Mouse (Mus musculus) thymus, postnatal 14 days (tissue): ENCODE measurements around the gene Tsx.
"Not testable (repeated sequence)": the region's sequence is repeated elsewhere in the genome, so short reads cannot be mapped to it uniquely, and the experiment has no call there.

Experiments used
- DNase-seq: peaks from one replicate; pipeline ENCODE4 v3.0.0; 2021

Tsx gene

DNA sequence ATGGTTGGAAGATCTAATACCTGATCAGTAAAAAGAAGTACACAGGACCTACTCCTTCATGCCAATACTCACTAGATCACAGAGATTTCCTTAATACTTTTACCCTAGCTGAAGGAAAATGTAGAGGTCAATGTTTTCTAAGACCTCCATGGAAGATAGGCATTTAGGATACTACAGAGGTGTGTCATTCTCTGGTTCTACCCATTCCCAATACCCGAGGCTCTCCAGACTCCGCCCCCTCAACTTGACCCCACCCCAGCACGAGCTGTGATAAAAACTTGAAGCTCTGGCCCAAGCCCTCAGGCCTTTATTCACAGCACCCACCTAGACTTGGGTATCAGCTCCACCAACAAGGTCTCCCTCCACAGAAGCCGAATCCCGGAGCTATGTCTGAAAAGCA lies at the start of gene Tsx:
Tsx (plus strand) TSS at position 301 of the 400 bp plus-strand sequence.
- DNase-seq, result no peak

- DNase-seq, result no peak
Observed at GRCm38 (mm10) chrX:103366201-103366600, 48.1 kb upstream of the Tsx start.

DNA sequence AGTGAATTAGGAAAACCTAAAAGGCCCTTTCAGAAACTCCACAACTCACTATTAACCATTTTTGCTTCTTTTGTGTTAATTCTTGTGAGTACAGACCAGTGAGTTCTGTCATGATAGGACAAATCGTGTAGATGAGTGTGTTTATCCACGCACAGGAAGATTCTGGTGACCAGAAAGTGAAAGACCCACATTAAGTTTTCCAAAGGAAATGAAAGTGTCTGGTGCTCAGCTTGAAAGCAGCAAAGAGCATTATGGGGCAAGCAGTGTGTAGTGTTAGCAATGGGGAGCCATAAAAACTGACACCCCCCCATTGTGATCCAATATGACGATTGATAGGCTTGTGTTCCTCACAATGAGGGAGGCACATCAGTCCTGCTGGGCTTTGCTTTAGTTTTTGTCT lies 45.6 kb upstream of the Tsx start:
- DNase-seq, result no peak

DNA sequence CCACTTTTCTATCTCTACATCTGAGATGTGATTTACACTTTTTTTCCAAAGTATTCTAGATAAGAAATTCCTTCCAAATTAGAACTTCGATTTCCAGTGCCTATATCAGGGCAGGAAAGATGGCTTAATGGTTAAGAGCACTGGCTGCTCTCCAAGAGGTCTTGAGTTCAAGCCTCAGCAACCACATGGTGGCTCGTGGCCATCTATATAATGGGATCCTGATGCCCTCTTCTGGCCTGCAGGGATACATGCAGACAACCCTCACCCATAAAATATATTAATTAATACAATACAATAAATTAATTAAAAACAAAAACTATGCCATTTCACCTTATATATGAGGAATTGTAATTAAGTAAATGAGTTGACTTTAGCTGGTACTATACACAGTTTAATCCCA lies 43.0 kb upstream of the Tsx start:
- DNase-seq, result no peak

DNA sequence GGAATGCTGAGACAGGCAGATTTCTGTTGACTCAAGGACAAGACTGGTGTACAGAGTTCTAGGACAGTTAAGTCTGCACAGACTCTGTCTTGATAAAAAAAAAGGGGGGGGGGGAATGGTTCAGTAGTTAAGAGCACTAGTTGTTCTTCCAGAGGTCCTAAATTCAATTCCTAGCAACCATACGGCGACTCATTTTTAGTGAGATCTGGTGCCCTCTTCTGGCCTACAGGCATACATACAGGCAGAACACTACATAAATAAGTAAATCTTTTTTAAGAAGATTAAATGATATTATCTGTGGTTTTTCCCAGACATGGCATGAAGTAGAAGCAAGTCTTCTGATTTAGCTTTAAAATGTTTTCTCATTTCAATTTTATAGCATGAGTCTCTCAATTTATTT lies 42.6 kb upstream of the Tsx start:
- DNase-seq, result no peak

GRCm38 (mm10) chrX:103374250-103374649 lies 40.0 kb upstream of the Tsx start:
- DNase-seq, result no peak

DNA sequence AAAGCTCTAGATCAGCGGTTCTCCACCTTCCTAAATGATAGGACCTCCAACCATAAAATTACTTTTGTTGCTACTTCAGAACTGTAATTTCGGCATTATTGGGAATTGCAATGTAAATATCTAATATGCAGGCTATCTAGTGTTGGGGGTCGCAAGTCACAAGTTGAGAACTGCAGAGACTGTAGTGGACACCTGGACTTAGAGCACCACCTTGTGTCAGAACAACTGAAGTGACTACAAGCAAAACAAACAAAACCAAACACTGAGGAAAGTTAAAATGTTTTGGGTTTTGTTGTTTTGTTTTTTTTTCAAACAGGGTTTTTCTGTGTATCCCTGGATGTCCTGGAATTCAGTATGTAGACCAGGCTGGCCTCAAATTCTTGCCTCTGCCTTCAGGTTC lies 29.7 kb upstream of the Tsx start:
- DNase-seq, result no peak

DNA sequence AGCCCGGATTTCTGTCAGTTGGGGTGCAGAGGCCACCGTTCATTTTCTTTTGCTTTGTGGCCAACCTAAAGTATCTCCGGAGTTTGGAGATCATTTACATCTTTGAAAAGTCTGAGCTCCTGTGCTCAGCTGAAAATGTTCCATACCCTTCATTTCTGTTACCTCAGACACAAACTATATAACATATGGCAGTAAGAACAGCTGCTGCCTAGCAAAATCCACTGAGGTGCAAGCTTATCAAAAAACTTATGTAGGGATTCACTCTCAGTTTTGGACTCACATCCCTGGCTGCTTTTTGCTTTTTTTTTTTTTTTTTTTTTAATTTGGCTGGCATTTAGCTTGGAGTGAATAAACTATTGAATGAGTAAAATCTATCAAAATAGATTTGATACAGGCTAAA lies 26.1 kb upstream of the Tsx start:
- no peak for DNase-seq

GRCm38 (mm10) chrX:103393841-103394240 lies 20.4 kb upstream of the Tsx start:
- DNase-seq, result no peak

GRCm38 (mm10) chrX:103405021-103405420 lies 9.2 kb upstream of the Tsx start:
- DNase-seq, result peak; percentile 2

- DNase-seq, result no peak
Observed at GRCm38 (mm10) chrX:103421710-103422109, 7.4 kb downstream of the Tsx start, which contains the start of gene Gm26992. Gm26992 (plus strand) TSS chrX:103422010.

DNA sequence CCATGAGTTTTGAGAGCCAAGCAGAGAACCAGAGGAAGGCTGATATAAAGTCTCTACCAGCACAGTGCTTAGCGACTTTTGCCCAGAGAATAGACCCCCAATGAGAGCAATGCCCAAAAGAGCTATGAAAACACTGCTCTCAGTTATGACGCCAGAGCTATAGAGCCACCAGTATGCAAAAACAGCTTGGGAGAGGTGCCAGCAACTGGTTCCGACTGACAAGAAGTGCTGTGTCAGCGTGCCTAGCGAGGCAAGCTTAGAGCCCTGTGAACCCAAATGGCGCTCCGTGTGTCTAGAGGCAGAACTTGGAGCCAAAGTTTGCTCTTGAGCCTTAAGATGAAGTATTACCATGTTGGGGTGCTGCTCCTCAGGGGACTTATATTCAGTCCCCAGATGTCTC lies 13.4 kb downstream of the Tsx start:
- DNase-seq, result no peak

DNA sequence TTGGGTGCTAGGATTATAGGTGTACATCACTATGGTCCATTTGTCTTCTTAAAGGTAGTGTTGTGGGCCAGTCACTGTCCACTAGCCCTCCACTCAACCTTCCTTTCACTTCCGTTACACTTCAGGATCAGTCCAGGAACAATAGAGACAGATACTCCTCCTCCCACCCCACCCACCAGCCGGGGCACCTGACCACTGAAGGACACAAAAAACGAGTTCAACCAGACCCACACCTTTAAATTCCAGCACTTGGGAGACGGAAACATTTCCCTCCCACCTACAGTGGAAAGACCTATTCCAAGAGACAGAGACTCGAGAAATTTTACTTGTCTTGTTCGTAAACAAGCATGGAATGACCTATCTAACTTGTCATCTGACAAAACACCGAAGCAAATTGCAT lies 18.0 kb downstream of the Tsx start:
- no peak for DNase-seq

GRCm38 (mm10) chrX:103438023-103438422 lies 23.8 kb downstream of the Tsx start:
- no peak for DNase-seq

DNA sequence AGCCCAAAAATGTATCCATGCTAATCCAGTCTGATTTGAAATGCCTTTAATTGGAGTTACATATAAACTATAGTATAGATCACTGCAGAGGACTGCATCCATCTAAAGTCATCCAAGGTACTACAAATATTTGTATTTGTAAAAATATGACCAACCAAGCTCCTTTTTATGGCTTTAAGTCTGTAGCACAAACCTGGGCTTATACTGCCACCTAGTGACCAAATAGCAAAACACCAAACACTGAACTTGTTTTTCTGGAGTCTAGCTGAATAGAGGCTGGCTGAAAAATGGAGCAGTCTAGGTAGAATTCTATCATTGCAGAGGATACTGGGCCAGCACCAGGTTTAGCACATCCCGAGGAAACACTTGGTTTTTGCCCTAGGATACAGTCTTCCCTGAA lies 26.5 kb downstream of the Tsx start:
- DNase-seq, result peak; percentile 12

DNA sequence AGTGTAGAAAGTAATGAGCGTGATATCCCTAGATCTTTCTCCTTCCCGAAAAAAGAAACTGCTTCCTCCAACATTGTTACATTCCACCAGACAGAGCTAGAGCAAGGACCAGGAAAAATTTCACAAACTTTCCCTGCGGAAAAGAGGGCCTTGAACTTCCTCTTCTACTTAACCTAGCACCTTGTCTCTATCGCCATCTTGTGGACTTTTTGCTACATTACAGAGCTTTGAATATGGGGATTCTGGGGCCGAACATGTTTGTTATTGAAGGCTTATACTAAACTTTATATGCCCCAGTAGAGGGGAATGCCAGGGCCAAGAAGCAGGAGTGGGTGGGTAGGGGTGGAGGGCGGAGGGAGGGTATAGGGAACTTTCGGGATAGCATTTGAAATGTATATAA lies 29.5 kb downstream of the Tsx start:
- peak; percentile 20 for DNase-seq

DNA sequence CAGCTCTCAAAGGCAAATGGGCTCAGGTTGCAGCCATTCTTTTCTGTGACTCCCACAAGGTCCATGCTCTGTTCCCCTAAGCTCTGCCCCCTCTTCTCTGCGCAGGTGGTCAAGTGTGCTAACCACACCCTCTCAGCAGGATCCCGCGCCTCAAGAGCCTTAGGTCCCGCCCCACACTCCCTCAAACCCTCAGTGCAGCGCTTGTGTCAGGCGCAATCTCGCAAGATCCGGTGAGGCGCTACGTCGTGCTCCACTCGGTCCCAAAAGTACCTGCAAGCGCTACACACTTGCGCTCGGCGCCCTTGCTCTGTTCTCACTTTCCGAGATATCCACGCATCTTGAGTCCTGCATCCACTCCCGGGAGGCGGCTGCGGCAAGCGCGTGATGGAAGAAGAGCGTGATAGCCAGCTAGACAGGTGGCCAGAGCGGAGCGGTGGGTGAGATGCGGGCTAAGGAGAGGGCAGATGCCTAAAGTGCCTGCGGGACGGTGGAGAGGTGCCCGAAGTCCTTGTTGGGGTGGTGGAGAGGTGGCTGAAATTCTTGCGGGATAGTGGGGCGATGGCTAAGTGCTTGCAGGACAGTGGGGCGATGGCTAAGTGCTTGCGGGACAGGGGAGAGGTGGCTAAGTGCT lies 33.4 kb downstream of the Tsx start:
- DNase-seq, result peak; percentile 29

DNA sequence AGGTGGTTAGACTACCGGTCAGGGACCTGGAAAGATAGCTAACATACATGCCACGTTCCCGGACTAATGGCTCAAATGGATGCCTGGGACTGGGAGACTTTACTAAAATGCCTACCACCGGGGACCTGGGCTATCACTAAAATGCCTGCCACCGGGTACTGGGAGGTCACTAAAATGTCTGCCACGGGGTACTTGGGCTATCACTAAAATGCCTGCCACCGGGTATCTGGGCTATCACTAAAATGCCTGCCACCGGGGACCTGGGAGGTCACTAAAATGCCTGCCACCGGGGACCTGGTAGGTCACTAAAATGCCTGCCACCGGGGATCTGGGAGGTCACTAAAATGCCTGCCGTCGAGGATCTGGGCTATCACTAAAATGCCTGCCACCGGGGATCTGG lies 34.2 kb downstream of the Tsx start:
- not testable (repeated sequence) for DNase-seq

DNA sequence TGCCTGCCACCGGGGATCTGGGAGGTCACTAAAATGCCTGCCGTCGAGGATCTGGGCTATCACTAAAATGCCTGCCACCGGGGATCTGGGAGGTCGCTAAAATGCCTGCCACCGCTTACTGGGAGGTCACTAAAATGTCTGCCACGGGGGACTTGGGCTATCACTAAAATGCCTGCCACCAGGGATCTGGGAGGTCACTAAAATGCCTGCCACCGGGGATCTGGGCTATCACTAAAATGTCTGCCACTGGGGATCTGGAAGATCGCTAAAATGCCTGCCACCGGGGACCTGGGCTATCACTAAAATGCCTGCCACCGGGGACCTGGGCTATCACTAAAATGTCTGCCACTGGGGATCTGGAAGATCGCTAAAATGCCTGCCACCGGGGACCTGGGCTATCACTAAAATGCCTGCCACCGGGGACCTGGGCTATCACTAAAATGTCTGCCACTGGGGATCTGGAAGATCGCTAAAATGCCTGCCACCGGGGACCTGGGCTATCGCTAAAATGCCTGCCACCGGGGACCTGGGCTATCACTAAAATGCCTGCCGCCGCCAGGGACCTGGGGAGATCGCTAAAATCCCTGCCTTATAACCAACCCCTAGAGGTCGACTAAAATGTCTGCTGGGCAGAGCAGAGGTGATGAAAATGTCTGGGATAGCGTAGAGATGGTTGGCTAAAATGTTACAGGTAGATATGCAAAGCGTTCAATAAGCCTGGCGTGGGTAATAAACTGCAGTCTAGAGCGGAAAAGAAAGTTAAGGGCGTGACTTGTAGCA lies 34.9 kb downstream of the Tsx start:
- not testable (repeated sequence) for DNase-seq

DNA sequence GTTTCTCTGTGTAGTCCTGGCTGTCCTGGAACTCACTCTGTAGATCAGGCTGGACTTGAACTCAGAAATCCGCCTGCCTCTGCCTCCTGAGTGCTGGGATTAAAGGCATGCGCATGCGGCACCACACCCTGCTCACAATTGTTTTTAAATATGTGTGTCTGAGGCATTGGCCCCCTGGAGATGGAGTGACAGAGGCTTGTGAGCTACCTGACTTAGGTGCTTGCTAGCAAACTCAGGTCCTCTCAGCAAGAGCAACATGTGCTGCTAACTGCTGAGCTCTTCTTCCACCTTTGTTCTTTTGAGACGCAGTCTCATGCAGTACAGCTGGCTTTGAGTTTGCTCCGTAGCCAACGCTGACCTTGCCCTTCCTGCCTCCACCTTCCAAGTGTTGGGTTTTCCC lies 38.5 kb downstream of the Tsx start:
- no peak for DNase-seq

GRCm38 (mm10) chrX:103460056-103460455 lies 45.8 kb downstream of the Tsx start:
- DNase-seq, result no peak

DNA sequence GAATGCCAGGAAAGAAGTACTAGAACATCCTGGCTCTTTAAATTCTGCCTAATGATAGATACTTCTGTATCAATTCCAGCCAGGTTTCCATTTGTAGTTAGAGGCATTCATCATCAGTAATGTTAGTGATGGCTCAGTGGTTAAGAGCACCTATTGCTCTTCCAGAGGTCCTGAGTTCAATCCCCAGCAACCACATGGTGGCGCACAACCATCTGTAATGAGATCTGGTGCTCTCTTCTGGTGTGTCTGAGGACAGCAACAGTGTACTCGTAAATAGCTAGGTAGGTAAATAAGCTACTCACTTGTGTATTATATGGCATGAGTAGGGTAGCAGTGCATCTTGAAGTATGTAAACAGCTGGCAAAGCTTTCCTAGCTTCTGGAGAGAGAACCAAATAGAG lies 54.7 kb downstream of the Tsx start:
- no peak for DNase-seq

- no peak for DNase-seq
Observed at GRCm38 (mm10) chrX:103472346-103472745, 58.1 kb downstream of the Tsx start.
